Mouse (Mus musculus): ENCODE measurements at regions not wholly inside any gene's neighbourhood (a gene's known extent, or its start where the extent isn't known, plus 50 kb on each side); places are given as distances from the start of the nearest gene placed in this dataset.

GRCm38 (mm10) chrX:93888480-93888879, 56.5 kb upstream of the Pdk3 start:
- no peak overlapping the region for H3K4me3 ChIP-seq (replicated peaks; ENCODE audit: low read length)
- H3K4me1 ChIP-seq (ENCODE audit: control insufficient read depth, insufficient read depth, low read length) = no peaks in the 10 kb centered on the region
- ATAC-seq (ENCODE audit: low FRiP score, low read depth) (no peak), DNase-seq (ENCODE audit: low spot score) (no peak)
- H3K4me2 ChIP-seq (replicated peaks; ENCODE audit: low read depth, low read length, severe bottlenecking) = no peak overlapping the region
- H3K27me3 ChIP-seq (ENCODE audit: control insufficient read depth, insufficient read depth, low read length) = no peaks in the 10 kb centered on the region
- H3K9me3 ChIP-seq (ENCODE audit: control insufficient read depth, low read length) = no peaks in the 10 kb centered on the region
- no peaks in the 10 kb centered on the region for H3K36me3 ChIP-seq (ENCODE audit: control insufficient read depth, insufficient read depth, low read length)
- 59% methylated on average over 4 of the region's 4 CpGs for WGBS
- no peak overlapping the region for H3K27ac ChIP-seq (replicated peaks; ENCODE audit: low read depth, low read length)
- H3K9ac ChIP-seq (ENCODE audit: low read depth, low read length, severe bottlenecking) = no peak overlapping the region
- no peak for TF ChIP-seq POLR2A (IDR thresholded peaks at IDR 0.05; ENCODE audit: borderline replicate concordance, extremely low read depth, insufficient read depth, insufficient read length)

GRCm38 (mm10) chrX:93888966-93889365, 57.0 kb upstream of the Pdk3 start:
- Histone ChIP-seq H3K27me3 (ENCODE audit: control insufficient read depth, insufficient read depth, low read length) (no peaks in the 10 kb centered on the region), H3K9me3 (ENCODE audit: control insufficient read depth, low read length) (no peaks in the 10 kb centered on the region), H3K27ac (replicated peaks; ENCODE audit: low read depth, low read length) (no peak overlapping the region), H3K4me3 (replicated peaks; ENCODE audit: low read length) (peak overlapping the region; percentile 29), H3K36me3 (ENCODE audit: control insufficient read depth, insufficient read depth, low read length) (no peaks in the 10 kb centered on the region), H3K4me2 (replicated peaks; ENCODE audit: low read depth, low read length, severe bottlenecking) (peak overlapping the region; percentile 39), H3K4me1 (ENCODE audit: control insufficient read depth, insufficient read depth, low read length) (no peaks in the 10 kb centered on the region), H3K9ac (ENCODE audit: low read depth, low read length, severe bottlenecking) (0 out of 2 replicates have a peak overlapping the region, but pooled peaks have one; percentile 8)
- WGBS = 53% methylated on average over 8 of the region's 8 CpGs
- TF ChIP-seq POLR2A (IDR thresholded peaks at IDR 0.05; ENCODE audit: borderline replicate concordance, extremely low read depth, insufficient read depth, insufficient read length) = no peak
- ATAC-seq (ENCODE audit: low FRiP score, low read depth) (no peak), DNase-seq (ENCODE audit: low spot score) (no peak)

GRCm38 (mm10) chrX:93889394-93890042, 57.5 kb upstream of the Pdk3 start:
- Histone ChIP-seq H3K9ac (ENCODE audit: low read depth, low read length, severe bottlenecking) (peak overlapping the region; percentile 8; the same call in 1 of the 2 replicates), H3K4me3 (replicated peaks; ENCODE audit: low read length) (peak overlapping the region; percentile 29)

DNA sequence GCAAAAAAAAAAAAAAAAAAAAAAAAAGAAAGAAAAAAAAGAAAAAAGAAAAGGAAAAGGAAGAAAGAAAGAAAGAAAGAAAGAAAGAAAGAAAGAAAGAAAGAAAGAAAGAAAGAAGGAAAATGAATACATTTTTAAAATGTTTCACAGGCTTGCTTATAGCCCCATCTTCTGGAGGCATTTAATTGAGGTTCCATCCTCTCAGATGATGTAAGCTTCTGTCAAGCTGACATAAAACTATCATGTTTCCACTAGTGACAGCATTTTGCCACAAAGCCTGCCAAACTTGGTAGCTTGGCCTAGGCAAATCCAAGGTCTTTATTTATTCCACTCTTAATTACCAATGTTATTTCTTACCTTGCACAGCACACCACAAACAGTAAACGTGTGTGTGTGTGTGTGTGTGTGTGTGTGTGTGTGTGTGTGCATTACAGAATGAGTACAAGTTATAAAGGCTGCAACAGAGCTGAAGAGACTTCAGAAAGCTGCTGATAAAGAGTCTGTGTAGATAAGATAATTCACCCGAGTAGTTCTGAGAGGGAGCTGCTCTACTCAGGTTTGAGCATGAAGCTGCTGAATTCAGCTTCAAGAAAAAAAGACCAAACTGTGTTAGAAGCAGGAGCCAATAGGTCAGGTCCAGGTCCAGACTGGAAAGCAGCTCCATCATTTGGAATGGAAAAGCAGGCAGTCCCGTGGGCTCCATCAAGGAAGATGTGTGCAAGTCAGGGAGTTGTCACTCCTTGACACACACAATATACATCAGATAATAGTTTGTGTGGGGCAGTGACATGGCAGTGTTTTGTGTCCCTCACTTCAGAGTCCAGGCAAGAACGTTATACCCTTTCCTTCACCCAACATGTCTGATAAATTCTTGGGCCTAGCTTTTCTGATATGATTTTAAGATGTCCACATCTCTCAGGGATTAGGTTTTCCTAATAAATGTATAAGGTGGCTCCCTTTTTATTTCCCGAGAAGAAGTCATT, 65.1 kb upstream of the Pdk3 start:
- Histone ChIP-seq H3K9me3 (ENCODE audit: control insufficient read depth, low read length) (no peaks in the 10 kb centered on the region), H3K4me3 (replicated peaks; ENCODE audit: low read length) (no peak overlapping the region), H3K9ac (ENCODE audit: low read depth, low read length, severe bottlenecking) (no peak overlapping the region), H3K4me2 (replicated peaks; ENCODE audit: low read depth, low read length, severe bottlenecking) (no peak overlapping the region), H3K27ac (replicated peaks; ENCODE audit: low read depth, low read length) (no peak overlapping the region), H3K27me3 (ENCODE audit: control insufficient read depth, insufficient read depth, low read length) (no peaks in the 10 kb centered on the region), H3K36me3 (ENCODE audit: control insufficient read depth, insufficient read depth, low read length) (no peaks in the 10 kb centered on the region), H3K4me1 (ENCODE audit: control insufficient read depth, insufficient read depth, low read length) (no peaks in the 10 kb centered on the region)
- no peak for DNase-seq (ENCODE audit: low spot score)
- ATAC-seq (ENCODE audit: low FRiP score, low read depth) = no peak
- TF ChIP-seq POLR2A (IDR thresholded peaks at IDR 0.05; ENCODE audit: borderline replicate concordance, extremely low read depth, insufficient read depth, insufficient read length) = no peak
- 66% methylated on average over 5 of the region's 5 CpGs for WGBS

More at GRCm38 (mm10) chrX:93889394-93890042, 57.5 kb upstream of the Pdk3 start:
- TF ChIP-seq POLR2A (IDR thresholded peaks at IDR 0.05; ENCODE audit: borderline replicate concordance, extremely low read depth, insufficient read depth, insufficient read length) = no peak
- Histone ChIP-seq H3K36me3 (ENCODE audit: control insufficient read depth, insufficient read depth, low read length) (no peaks in the 10 kb centered on the region), H3K27ac (replicated peaks; ENCODE audit: low read depth, low read length) (no peak overlapping the region), H3K9me3 (ENCODE audit: control insufficient read depth, low read length) (no peaks in the 10 kb centered on the region), H3K4me1 (ENCODE audit: control insufficient read depth, insufficient read depth, low read length) (no peaks in the 10 kb centered on the region), H3K27me3 (ENCODE audit: control insufficient read depth, insufficient read depth, low read length) (no peaks in the 10 kb centered on the region), H3K4me2 (replicated peaks; ENCODE audit: low read depth, low read length, severe bottlenecking) (peak overlapping the region; percentile 39)
- 40% methylated on average over 13 of the region's 13 CpGs for WGBS
- peak; percentile 50 for ATAC-seq (ENCODE audit: low FRiP score, low read depth)
- DNase-seq (ENCODE audit: low spot score) = peak; percentile 86

GRCm38 (mm10) chrX:93903209-93903608, 65.2 kb upstream of the AU015836 start:
- TF ChIP-seq POLR2A (IDR thresholded peaks at IDR 0.05; ENCODE audit: borderline replicate concordance, extremely low read depth, insufficient read depth, insufficient read length) = no peak
- ATAC-seq (ENCODE audit: low FRiP score, low read depth) (no peak), DNase-seq (ENCODE audit: low spot score) (no peak)
- Histone ChIP-seq H3K4me1 (ENCODE audit: control insufficient read depth, insufficient read depth, low read length) (no peaks in the 10 kb centered on the region), H3K9ac (ENCODE audit: low read depth, low read length, severe bottlenecking) (no peak overlapping the region), H3K36me3 (ENCODE audit: control insufficient read depth, insufficient read depth, low read length) (no peaks in the 10 kb centered on the region), H3K27ac (replicated peaks; ENCODE audit: low read depth, low read length) (no peak overlapping the region), H3K4me2 (replicated peaks; ENCODE audit: low read depth, low read length, severe bottlenecking) (no peak overlapping the region), H3K4me3 (replicated peaks; ENCODE audit: low read length) (no peak overlapping the region), H3K27me3 (ENCODE audit: control insufficient read depth, insufficient read depth, low read length) (no peaks in the 10 kb centered on the region), H3K9me3 (ENCODE audit: control insufficient read depth, low read length) (no peaks in the 10 kb centered on the region)

All from limb, embryonic 14.5 days (tissue).